15 mouse cellular contexts compared by ENCODE assay signal in the genomic region with DNA sequence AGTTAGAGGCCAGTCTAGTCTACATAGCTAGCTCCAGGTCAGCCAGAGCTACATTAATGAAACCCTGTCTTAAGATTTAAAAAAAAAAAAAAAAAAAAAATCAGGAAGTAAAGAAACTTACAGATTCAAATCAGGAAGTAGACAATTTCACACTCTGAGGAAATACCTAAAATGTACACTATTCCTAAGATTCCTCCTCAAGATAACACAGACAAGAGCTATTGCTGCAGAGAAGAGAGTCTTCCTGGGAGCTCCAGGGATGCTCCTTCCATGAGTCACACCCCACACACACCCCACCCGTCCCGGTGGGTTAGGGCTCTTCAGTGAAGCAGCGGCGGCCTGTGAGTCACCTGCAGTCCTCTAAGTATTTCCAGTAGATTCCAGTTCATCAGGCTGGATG. TPM values are rescaled to one million over a fixed set of nuclear protein-coding genes. Genes with fewer than 3 reads are reported as not detected.
DNase-seq lines count a peak whose midpoint lies in the region; ATAC-seq lines count a peak whose summit lies in the region.
"Had no signal": no experiment of that assay in that cellular context is flagged by ENCODE, and none has a peak within 500 bp of the region (broad histone marks: within the 10 kb centered on the region; RNA-seq: fewer than 3 reads in every experiment).

No protein-coding gene starts in this region.

- no peak overlapping the region for H3K27ac ChIP-seq in hindbrain, embryonic 12.5 days
- H3K27ac ChIP-seq: left cerebral cortex, adult 2 months had no signal

- no peaks in the 10 kb centered on the region for H3K9me3 ChIP-seq in hindbrain, embryonic 12.5 days (replicated peaks)
- H3K9me3 ChIP-seq: liver, embryonic 13.5 days had no signal

- no peaks in the 10 kb centered on the region for H3K36me3 ChIP-seq in hindbrain, embryonic 12.5 days
- H3K36me3 ChIP-seq: liver, embryonic 13.5 days had no signal

- no peak for ATAC-seq in hindbrain, embryonic 12.5 days (ENCODE audit: low FRiP score)

- no peaks in the 10 kb centered on the region for H3K27me3 ChIP-seq in hindbrain, embryonic 12.5 days
- H3K27me3 ChIP-seq: liver, embryonic 13.5 days had no signal

- H3K9ac ChIP-seq in hindbrain, embryonic 12.5 days, result no peak overlapping the region
- H3K9ac ChIP-seq: liver, embryonic 13.5 days had no signal

- no peaks in the 10 kb centered on the region for H3K4me1 ChIP-seq in hindbrain, embryonic 12.5 days

- DNase-seq in adrenal gland, adult 2 months, result peak; percentile 72
- DNase-seq in adrenal gland, postnatal 4 days (ENCODE audit: low spot score in 2 of 2), result no peak
- peak; percentile 53 for DNase-seq in A20 (ENCODE audit: low read depth, low spot score)
- DNase-seq in ZHBTc4 (ENCODE audit: low read depth, low spot score), result peak; percentile 48
- peak; percentile 28 for DNase-seq in lung, postnatal 10 days
- no peak for DNase-seq in gastrocnemius, postnatal 10 days
- DNase-seq in left cerebral cortex, adult 18-20 months (ENCODE audit: low spot score in 2 of 2), result no peak
- DNase-seq: gastrocnemius, postnatal 36 days; liver, embryonic 13.5 days; midbrain, embryonic 14.5 days; thymus, adult 18-20 months had no signal

- H3K4me2 ChIP-seq in hindbrain, embryonic 12.5 days (replicated peaks), result no peak overlapping the region
- H3K4me2 ChIP-seq: liver, embryonic 13.5 days had no signal

- no peak overlapping the region for H3K4me3 ChIP-seq in hindbrain, embryonic 12.5 days
- H3K4me3 ChIP-seq: left cerebral cortex, adult 2 months; liver, embryonic 13.5 days had no signal

- 66% methylated on average over 4 of the region's 4 CpGs for WGBS in hindbrain, embryonic 12.5 days

RNA-seq across cellular contexts. Expression of a gene that starts 13.3 kb away (rescaled TPM):
- 1 to 10 TPM; 7.6 to 9.2 TPM for total RNA-seq in adrenal gland, adult 2 months (2021)
- 1.4 and 1.5 TPM in 2 replicates for polyA plus RNA-seq in adrenal gland, adult 2 months (2012; rRNA removed)
- 10 to 100 TPM; 12.6 to 16.0 TPM for total RNA-seq in adrenal gland, postnatal 4 days (2021)
- 8.5 and 9.4 TPM in 2 replicates for polyA plus RNA-seq in hindbrain, embryonic 12.5 days (2016; fragmentation: Nextera tagmentation; extraction: Ambion mirVana)
- total RNA-seq in gastrocnemius, postnatal 10 days (2021), result 1 to 10 TPM; 7.1 to 8.0 TPM
- 10 to 100 TPM in 1 of 2 experiments, 1 to 10 TPM in 1; 10.0 to 11.9 TPM for total RNA-seq in left cerebral cortex, adult 18-20 months (2021)

RNA-seq across cellular contexts. Expression of a gene that starts 13.5 kb away (rescaled TPM):
- total RNA-seq in adrenal gland, adult 2 months (2021), result 100 to 1,000 TPM; 152 to 249 TPM
- polyA plus RNA-seq in adrenal gland, adult 2 months (2012; rRNA removed), result 184 and 207 TPM in 2 replicates
- 100 to 1,000 TPM; 220 to 286 TPM for total RNA-seq in adrenal gland, postnatal 4 days (2021)
- 97.7 and 110 TPM in 2 replicates for polyA plus RNA-seq in hindbrain, embryonic 12.5 days (2016; fragmentation: Nextera tagmentation; extraction: Ambion mirVana)
- total RNA-seq in gastrocnemius, postnatal 10 days (2021), result 100 to 1,000 TPM; 116 to 120 TPM
- 100 to 1,000 TPM; 270 to 302 TPM for total RNA-seq in left cerebral cortex, adult 18-20 months (2021)

RNA-seq across cellular contexts. Expression of a gene that starts 58.2 kb away (rescaled TPM):
- not detected for total RNA-seq in adrenal gland, adult 2 months (2021)
- not detected in 2 replicates for polyA plus RNA-seq in adrenal gland, adult 2 months (2012; rRNA removed)
- not detected for total RNA-seq in adrenal gland, postnatal 4 days (2021)
- polyA plus RNA-seq in hindbrain, embryonic 12.5 days (2016; fragmentation: Nextera tagmentation; extraction: Ambion mirVana), result not detected in 2 replicates
- total RNA-seq in gastrocnemius, postnatal 10 days (2021), result not detected
- not detected for total RNA-seq in left cerebral cortex, adult 18-20 months (2021)
- total RNA-seq: gastrocnemius, postnatal 36 days; heart, postnatal 14 days; left cerebral cortex, adult 2 months had no signal
- polyA plus RNA-seq: brain, embryonic 14.5 days; liver, embryonic 13.5 days; midbrain, embryonic 14.5 days had no signal

Comparison
In these comparisons a context has a peak if more than half of its experiments do, and no peak if none do; other contexts are left out.
1. DNase-seq: peak in adrenal gland, adult 2 months (single experiment), A20 (single experiment), ZHBTc4 (single experiment) and lung, postnatal 10 days (single experiment); none in adrenal gland, postnatal 4 days (0 of 2), gastrocnemius, postnatal 10 days (single experiment) and left cerebral cortex, adult 18-20 months (0 of 2).